Mouse (Mus musculus) ZHBTc4 (cell line): ENCODE measurements around the gene Grb2.
A peak's percentile ranks its signal among the peaks of the same experiment; 100 is the strongest.

Source experiments
- DNase-seq: peaks from one replicate; pipeline ENCODE4 v3.0.0-alpha.2; 2011; ENCODE audit warnings: low read depth, low spot score

The Grb2 gene

GRCm38 (mm10) chr11:115712268-115712667, 3.9 kb upstream of the Grb2 start:
- no peak for DNase-seq

GRCm38 (mm10) chr11:115711133-115711532, 2.7 kb upstream of the Grb2 start:
- peak; percentile 44 for DNase-seq

- no peak for DNase-seq
Observed at GRCm38 (mm10) chr11:115709829-115710559, 1.6 kb upstream of the Grb2 start.

GRCm38 (mm10) chr11:115708956-115709828, 795 bp upstream of the Grb2 start:
- DNase-seq = peak; percentile 60

- DNase-seq = peak; percentile 59
Observed at GRCm38 (mm10) chr11:115707313-115708208, 836 bp downstream of the Grb2 start.

GRCm38 (mm10) chr11:115706584-115706983, 1.8 kb downstream of the Grb2 start:
- no peak for DNase-seq

- no peak for DNase-seq
Observed at GRCm38 (mm10) chr11:115705561-115705960, 2.8 kb downstream of the Grb2 start.

GRCm38 (mm10) chr11:115704648-115705047, 3.7 kb downstream of the Grb2 start:
- no peak for DNase-seq

- DNase-seq = peak; percentile 52
Observed at GRCm38 (mm10) chr11:115703466-115703865, 4.9 kb downstream of the Grb2 start.

- DNase-seq = peak; percentile 97
Observed at GRCm38 (mm10) chr11:115698986-115699728, 9.2 kb downstream of the Grb2 start.

GRCm38 (mm10) chr11:115697722-115698121, 10.7 kb downstream of the Grb2 start:
- no peak for DNase-seq

- DNase-seq = no peak
Observed at GRCm38 (mm10) chr11:115697091-115697490, 11.3 kb downstream of the Grb2 start.

GRCm38 (mm10) chr11:115696471-115696870, 11.9 kb downstream of the Grb2 start:
- DNase-seq = no peak

- DNase-seq = no peak
Observed at GRCm38 (mm10) chr11:115693979-115694578, 14.3 kb downstream of the Grb2 start.

- no peak for DNase-seq
Observed at GRCm38 (mm10) chr11:115692800-115693199, 15.6 kb downstream of the Grb2 start.

- DNase-seq = no peak
Observed at GRCm38 (mm10) chr11:115691976-115692375, 16.4 kb downstream of the Grb2 start.

- DNase-seq = no peak
Observed at GRCm38 (mm10) chr11:115691511-115691910, 16.9 kb downstream of the Grb2 start.

GRCm38 (mm10) chr11:115691013-115691412, 17.4 kb downstream of the Grb2 start:
- no peak for DNase-seq

GRCm38 (mm10) chr11:115690356-115690755, 18.0 kb downstream of the Grb2 start:
- DNase-seq = no peak

- DNase-seq = peak; percentile 79
Observed at GRCm38 (mm10) chr11:115689137-115689915, 19.1 kb downstream of the Grb2 start.
